Mouse (Mus musculus) naive thymus-derived CD4-positive, alpha-beta T cell, adult 2 months (primary cell): ENCODE results near the gene Guca1b.

ENCODE experiments used
- DNase-seq: peaks from one replicate; pipeline ENCODE4 v3.0.0-alpha.2; 2011; ENCODE audit warnings: low read depth

The Guca1b gene

DNA sequence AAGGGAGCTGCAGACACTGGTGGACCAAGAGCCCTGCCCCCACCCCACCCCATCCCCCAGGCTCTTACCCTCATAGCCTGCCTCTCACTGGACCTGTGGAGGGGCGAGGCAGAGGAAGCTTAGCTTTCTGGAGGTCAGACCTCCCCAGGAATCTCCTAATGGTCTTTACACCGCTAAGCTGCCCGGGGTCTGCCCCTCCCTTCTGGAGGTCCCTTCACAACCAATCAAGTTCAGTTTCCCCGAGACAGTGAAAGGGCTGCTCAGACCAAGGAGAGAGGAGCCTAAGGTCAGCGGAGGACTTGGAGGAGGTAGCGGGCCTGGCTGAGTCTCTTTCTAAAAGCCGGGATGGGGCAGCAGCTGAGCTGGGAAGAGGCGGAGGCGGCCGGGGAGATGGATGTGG, at the start of gene Guca1b:
Gene Guca1b, plus strand, starts transcription at position 249 of the 400 bp plus-strand sequence.
- no peak for DNase-seq

DNA sequence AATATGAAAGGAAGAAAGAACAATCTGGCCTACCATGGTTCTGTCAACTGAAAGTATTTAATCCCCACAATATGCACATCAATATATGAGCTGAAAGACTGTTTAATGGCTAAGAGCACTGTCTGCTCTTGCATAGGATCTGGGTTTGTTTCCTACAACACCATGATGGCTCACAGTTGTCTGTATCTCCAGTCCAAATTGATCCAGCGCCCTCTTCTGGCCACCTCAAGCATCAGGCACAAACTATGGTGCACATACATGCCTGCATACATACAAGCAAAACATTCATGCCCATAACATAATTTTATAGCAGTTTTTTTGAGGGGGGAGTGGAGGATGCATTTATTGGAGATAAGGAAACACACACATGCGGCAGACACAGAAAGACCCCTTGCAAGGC, 42.1 kb upstream of the Guca1b start:
- no peak for DNase-seq

DNA sequence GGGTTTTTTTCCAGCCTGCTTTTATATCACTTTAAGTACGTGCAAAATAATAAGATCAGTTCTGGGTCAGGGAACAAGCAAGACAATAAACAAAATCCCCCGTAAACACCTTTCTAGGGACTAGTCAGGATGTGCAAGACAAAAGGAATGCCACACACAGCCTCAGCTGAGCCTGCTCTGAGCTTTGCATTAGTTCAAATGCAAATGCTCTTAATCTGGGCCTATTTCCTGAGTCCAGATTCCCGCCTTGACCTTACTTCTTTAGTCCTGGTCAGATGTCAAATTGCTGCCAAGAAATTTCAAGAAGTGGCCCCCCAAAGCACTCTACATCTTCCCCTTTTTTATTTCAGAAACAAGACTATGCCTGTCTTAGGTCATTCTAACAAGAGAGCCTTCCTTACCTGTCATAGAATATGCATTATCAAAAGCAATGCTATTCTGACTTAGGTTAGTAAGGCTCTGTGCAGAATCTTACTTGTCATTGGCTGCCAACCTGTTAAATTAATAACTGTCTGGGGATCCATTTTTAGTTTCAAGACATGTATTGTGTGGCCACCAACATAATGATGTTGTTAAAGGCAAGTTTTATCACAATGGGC, 35.4 kb upstream of the Guca1b start:
- DNase-seq = no peak

DNA sequence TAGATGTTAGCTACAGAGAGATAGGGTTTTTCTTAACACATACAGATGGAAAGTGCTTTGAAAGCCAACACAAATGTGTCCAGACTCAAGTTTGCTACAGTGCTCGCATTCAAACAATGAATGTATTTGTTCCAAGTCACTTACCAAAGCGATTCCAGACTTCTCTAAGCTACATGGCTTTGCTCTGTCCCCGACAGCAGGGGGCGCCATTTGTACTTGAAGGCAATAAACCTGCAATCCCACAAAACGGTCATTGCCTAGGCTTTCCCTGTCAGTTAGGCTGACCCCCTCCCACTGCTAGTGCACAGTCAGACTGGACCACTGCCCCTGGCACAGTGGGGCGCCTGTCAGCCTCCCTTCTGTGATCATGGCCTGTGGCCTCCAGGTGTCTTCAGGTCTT, 25.2 kb upstream of the Guca1b start:
- peak; percentile 70 for DNase-seq

DNA sequence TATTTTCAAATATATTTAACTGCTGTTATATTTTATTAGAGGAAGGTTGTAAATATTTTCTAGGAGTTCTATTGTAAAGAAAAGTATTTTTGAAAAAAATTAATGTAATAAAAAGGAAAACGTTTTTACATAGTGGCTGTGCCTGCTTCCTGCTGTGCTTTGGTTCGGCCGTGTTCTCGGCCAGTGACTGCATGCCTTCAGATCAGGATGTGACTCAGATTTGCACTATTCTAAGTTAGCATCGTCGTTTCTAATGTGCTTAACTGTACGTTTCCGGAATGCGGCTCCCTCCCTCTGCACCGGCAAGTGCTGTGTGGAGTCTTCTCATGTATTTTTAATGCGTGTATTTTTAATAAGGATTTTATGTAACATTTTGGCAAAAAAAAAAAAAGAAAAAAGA, 23.9 kb upstream of the Guca1b start:
- no peak for DNase-seq

DNA sequence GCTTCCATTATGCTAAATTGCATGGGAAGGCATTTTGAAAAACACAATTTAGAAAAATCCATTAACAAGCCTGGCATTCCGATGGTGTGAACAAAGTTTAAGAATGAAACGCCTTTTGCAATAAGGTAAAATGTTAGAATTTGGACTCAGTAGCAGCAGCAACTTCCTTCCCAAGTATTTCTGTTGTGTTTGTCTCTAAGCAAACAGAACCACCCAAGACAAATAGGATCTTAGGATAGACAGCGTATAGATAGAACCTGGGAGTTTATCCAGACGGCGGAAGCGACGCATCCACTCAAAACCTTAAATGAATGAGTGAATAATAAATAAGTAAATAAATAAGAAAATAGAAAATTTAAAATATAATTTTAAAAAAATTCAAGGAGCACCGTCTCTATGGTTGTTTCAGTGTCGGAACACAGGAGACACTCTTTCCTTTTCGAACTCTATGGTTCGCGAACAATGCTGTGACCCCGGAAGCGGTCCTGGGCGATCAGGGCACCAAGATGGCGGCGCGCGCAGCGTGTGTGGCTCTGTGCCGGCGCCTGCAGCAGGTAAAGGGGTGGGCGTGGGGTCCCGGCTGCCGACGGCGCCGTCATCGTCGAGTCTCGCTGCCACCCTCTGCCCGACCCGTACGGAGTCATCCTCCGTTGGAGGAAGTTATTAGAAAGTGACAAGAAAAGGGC, 16.6 kb upstream of the Guca1b start, which contains the start of gene Mrps10:
Gene Mrps10, plus strand, starts transcription at position 487 of the 686 bp plus-strand sequence.
- peak; percentile 91 for DNase-seq

DNA sequence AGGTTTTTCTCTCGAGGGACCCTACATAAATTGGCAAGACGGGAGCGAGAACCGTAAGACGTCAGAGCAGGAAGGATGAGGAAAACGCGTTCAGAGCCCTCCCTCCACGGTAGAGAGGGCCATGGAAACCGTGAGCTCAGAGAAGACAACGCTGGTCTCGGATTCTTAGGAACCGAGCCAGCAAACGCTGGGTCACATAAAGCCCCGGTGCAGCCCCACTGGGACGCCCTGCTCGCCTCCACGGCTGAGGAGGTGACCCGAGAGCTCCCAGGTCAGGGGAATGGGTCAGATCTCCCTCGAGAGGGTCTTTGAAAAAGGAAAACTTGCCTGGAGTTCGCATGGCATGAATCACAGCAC, 16.1 kb upstream of the Guca1b start:
- DNase-seq = no peak

DNA sequence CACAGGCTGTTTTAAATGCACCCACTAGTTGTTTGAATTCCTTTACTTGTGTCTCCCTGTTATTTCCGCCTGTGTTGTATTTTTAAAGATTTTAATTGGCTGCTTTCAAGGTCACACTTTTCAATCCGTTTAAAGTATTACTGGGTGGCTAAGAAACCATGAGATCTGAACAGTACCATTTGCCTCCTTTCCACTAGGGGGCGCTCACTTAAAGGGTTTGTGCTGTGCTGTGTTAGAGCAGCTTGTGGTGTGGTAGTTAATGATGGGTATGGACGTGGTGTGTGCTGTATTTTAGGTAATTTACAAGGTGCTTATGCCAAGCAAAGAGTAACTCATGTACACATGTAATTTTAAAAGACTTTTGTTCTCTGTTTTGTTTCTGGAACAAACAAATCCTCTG, 13.7 kb upstream of the Guca1b start:
- peak; percentile 86 for DNase-seq

DNA sequence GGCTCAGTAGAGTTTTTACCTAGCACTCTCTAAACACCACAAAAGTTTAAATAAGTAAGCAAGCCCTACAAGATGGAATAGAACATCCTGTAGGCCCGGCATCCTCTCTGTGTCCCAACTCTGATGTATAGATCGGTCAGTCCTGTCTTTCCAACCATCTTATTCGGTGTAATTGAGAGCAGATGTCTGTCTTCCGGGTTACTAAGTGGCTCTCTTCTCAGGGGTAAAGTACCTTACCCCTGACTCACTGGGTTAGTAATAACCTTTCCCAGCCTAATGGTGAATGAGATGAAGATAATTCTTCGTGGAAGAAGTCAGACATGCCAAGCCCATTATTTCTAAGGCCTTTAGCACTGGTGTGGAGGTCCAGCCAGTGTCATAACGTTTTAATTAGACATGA, 11.2 kb upstream of the Guca1b start:
- DNase-seq = no peak

DNA sequence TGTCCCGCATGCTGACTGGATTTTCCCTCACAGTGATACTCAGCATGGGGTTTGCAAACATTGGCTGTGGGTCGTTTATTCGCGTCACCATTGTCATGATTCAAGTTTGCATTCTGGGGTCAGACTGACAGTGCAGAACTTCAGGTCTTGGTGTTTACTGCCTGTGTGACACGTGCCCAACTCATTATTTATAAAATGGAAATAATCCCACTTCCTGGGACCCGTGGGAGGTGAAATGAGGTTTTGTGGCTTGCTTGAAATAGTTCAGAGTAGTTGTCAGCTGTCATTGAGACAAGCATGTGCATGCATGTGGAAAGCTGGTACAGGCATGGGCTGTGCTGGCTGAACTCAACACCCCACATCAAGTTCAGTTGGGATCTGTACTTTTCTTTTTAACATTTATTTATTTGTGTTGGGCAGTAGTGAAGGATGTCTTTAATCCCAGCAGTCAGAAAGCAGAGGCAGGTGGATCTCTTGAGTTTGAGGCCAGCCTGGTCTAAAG, 8.4 kb upstream of the Guca1b start:
- no peak for DNase-seq

DNA sequence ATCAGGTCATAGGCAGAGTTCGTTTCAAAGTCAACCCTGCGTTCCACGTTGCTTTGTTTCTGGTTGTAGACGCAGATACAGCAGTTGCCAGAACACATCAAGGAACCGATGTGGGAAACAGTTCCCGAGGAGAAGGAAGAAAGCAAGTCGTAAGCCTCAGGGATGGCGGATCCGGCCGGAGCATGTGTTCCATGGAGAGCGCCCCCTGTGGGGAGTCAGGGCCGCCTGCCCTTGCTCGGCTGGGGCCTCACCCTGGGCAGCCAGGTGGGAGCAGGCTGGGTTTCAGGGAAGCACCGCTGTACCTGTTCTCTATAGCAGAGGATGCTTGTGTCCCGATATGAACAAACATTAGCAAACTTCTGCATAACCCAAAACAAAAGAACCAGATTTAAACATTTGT, 7.1 kb upstream of the Guca1b start:
- DNase-seq = no peak

DNA sequence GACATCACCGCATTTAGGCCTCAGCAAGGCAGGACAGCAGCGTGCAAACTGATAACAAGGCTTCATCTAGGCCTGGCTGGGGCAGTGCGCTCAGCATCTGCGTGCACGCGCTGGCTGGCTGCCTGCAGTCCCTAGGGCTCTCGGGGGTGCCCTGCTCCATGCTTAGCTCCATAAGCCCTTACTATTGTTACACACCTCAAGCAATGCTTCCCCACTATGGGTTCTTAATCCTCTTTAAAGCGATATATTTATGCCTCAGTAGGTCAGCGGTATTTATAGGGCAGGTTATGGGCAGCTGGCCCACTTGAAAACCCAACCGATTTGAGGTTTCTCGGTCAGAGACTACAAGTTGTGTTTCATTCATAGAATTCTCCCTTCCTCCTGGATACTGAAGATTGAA, 3.3 kb upstream of the Guca1b start:
- DNase-seq = no peak

DNA sequence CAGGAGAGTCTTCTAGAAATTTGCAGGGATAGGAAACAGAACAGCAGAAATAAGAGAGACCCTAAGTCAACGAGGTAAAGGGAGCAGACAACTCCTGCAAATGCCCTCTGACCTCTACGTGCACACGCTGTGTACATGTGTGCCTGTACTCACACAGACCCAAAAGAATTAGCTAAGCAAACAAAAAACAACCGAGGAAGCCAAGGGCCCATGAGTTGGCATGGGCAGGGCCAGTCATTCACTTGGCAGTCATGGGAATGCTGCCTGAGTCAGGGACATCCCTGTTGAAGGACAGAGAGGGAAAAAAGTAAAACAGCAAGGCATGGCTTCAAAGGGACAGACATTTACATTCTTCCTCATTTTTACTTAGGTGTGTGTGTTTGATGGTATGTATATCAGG, 1.9 kb upstream of the Guca1b start:
- no peak for DNase-seq

DNA sequence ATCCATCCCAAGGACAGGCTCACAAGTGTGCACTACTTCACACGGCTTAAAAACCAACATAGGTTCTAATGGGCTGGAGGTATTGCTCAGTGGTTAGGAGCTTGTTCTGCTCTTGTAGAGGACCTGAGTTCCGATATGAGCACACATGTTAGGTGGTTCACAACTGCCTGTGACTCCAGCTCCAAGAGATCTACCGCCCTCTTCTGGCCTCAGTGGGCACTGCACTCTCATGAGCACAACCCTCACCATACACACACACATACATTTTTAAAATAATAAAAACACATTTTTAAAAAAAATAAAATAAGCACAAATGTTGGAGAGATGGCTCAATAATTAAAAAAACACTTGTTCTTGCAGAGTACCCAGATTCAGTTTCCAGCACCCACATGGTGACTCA, 1.1 kb upstream of the Guca1b start:
- DNase-seq = no peak

DNA sequence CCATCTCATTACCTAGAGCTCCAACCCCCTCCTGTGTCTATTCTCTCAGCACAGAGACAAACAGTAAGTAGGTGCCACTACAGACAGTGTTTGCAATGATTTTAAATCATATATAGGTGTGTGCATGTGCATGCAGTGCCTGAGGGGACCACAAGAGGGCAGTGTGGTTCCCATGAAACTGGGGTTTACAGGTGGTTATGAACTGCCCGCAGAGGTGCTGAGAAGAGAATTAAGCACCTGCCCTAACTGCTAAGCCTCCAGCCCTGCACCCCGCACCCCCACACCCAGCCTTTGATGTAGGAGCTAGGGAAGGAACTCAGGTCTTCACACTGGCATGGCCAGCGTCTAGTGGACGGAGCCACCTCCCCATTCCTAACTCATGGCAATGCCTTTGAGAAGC, 1.5 kb downstream of the Guca1b start:
- DNase-seq = peak; percentile 66

DNA sequence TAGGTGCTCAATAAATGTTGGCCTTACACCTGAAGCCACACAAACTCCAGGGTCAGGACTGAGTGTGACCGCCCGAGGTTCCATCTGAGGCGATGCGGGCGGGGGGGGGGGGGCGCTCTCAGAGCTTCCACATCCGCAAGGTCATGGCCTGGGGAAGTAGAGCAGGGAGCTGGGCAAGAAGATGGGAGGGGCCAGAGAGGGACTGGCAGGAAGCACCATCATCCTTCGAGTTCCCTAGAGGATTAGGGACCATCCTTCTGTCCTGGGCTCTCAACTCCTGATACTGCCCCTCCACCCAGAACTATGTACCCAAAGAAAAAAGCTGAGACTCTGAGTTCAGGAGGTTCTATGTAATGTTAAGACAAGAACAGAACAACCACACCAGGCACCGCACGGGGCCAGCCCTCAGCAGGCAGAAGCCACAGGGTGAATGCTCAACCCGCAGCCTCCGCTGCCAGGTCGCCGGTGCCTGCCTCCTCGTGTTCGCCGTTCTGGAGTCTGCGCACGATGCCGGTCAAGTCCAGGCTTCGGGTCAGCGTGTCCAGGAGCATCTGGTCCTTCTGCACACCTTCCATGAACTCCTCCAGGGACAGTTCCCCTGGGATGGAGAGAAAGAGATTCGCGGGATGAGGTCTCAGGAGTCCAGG, 9.2 kb downstream of the Guca1b start:
- DNase-seq = peak; percentile 38

DNA sequence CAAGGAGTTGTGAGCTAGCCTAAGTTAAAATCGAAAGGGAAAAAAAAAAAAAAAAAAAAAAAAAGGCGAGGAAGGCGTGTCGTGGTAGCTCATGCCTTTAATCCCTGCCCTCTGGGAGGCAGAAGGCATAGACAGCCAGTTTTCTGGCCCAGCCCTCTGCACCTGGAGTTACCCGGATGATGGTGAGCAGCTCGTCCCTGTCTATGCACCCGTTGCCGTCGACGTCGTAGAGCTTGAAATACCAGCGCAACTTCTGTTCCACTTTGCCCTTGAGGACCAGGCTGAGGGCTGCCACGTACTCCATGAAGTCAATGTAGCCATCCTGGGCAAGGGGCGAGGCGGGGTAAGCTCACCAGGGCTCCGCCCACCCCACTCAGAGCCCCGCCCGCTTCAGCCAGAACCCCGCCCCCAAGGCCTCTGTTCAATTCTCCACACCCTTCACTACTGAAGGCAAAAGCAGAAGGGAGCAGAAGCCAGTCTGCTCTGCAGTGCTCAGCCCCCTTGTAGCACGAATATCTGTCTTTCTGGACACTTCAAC, 10.3 kb downstream of the Guca1b start:
- peak; percentile 65 for DNase-seq

DNA sequence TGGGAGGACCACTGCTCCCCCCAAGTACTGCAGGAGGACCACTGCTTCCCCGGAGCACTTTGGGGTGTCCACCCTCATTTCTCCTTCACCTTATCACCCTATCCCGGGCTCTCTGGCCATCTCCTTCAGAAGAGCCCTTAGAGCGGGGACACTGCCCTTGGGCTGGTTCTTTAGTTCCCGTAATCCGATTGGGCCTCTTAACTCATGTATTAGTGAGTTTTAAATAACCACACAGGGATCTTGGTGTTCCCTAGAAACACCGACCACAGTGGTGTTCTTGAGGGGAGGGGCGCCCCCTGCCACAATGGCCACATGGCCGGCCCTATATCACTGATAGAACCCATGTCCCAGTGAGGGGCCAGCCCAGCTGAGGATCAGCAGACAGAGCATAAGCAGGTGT, 13.9 kb downstream of the Guca1b start:
- no peak for DNase-seq

DNA sequence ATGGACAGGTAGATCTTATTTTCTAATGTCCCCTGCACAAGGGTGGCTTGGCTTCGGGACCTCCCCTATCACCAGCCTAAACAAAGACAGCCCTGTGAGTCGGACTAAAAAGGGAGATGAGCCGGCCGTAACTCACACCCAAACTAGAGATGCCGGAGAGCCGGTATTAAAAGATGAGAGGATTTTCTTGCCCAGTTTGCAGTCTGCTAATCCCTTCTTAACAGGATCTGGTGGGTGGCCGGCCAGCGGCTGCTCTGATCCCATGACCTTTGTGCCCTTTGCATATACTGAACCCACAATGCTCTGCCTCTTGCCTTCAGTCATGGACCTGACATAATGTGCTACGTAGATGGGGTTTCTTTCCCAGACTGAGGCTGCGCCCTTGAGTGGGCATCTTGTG, 15.3 kb downstream of the Guca1b start, which contains the start of gene Guca1a:
Gene Guca1a, minus strand, starts transcription at position 134 of the 400 bp plus-strand sequence.
- no peak for DNase-seq

DNA sequence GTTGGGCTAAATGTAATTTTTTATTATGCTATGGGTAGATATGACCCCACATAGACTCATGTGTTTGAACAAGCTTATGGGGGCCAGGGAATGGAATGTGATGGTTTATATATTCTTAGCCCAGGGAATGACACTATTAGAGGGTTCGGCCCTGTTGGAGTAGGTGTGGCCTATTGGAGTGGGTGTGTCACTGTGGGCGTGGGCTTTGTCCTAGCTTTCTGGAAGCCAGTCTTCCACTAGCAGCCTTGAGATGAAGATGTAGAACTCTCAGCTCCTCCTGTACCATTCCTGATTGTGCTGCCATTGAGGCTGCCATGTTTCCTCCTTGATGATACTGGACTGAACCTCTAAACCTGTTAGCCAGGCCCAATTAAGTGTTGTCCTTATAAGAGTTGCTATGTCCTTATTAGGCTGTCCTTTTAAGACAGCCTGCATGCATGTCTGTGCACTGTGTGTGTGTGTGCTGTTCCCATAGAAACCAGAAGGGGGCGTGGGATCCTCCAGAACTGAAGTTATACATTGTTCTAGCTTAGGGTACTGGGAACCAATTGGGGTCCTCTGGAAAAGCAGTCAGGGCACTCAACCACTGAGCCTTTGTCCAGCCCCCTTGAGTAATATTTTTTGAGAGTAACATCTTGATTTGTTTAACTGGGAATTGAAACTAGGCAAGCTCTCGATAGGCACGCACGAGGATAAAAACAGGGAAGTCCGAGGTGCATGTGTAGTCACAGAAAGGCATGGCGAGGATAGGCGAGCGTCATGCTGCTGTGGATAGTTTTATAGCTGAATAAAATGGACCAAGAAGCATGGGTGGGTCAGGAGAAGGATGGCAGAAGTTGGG, 22.7 kb downstream of the Guca1b start:
- DNase-seq = peak; percentile 12

DNA sequence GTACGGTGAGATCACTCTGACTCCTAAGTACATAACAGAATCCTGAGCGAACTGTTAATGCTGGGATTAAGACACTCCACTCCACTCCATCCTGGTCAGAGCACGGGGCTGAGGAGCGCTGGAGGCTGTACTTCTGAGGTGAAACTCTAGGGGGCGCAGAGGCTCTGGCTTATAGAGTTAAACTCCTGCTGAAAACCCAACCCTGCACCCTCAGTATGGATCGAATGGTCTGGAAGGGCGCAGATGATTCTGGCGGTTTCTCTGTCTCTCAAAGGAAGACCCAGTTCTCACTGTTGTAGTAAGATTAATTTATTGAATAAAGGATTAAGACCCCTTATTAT, 23.3 kb downstream of the Guca1b start:
- DNase-seq = peak; percentile 74
